Mouse (Mus musculus): Measurements from ENCODE around the gene Gm44503. TPM values are rescaled to one million over a fixed set of nuclear protein-coding genes. Genes with fewer than 3 reads are reported as not detected.

Gene Gm44503
- total RNA-seq (2021): under 1 TPM in 1 of 2 experiments, not detected in 1; 0.21 TPM
- long read RNA-seq, experiment 1, partial matches to known transcripts: 0 of 1 reads
- long read RNA-seq, experiment 1, other reads (novel, unspliced or antisense): 1 of 1 reads
- long read RNA-seq, experiment 2: 0 reads

DNA sequence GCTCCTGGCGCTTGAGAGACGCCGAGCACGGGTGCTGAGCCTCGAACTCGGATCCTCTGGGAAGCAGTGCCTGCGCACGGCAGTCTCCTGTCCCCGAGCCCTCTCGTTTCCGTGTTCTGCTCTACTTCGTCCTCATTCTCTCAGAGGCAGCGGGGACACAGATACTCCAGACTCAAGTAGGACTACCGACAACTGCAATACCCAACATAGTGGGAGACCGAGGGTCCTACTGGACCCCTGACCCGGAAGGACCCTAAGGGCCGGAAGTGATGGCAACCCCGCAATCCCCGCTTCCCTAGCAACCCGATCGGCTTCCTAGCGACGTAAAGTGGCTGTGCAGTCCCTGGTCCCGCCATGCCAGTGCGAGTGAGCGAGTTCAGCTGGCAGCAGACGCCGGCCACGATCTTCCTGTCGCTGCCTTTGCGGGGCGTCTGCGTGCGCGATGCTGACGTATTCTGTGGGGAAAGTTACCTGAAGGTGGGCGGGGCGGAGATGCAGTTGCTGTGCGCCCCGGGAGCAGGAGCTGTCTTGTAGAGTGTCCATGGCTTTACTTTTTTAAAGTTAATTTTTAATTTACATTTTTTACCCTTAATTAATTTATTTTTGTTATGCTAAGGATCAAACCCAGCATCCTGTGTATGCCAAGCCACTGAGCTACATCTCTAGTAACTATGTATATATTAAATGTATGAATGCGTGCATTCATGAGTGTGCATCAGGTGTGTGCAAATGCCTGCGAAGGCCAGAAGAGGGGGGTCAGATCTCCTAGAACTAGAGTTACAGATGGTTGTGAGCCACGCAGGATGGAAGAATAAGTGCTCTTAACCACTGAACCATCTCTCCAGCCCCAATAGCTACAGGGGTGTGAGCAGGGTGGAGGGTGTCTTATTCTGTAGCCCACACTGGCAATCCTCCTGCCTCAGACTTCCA, at the start of gene Gm44503, which contains the start of gene Dyx1c1:
Gene Gm44503, plus strand, starts transcription at position 332 of the 930 bp plus-strand sequence.
Gene Dyx1c1, plus strand, starts transcription at position 265 of the 930 bp plus-strand sequence.
- DNase-seq: peak; percentile 83

DNA sequence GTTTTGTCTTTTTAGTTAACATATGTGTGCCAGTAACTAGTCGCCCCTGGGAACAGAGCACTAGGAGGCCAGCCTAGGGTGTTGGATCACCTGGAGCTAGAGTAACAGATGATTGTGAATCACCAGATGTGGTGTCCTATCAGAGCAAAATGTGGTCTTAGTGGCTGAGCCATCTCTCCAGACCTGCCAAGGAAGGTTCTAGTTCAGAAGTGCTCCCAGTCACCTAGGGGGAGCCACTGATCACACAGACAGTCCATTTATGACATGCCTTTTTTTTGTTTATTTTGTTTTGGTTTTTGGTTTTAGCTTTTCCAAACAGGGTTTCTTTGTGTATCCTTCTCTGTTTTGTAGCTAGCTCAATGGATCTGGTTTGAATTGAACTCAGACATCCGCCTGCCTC, 47.3 kb upstream of the Gm44503 start:
- DNase-seq: no peak

DNA sequence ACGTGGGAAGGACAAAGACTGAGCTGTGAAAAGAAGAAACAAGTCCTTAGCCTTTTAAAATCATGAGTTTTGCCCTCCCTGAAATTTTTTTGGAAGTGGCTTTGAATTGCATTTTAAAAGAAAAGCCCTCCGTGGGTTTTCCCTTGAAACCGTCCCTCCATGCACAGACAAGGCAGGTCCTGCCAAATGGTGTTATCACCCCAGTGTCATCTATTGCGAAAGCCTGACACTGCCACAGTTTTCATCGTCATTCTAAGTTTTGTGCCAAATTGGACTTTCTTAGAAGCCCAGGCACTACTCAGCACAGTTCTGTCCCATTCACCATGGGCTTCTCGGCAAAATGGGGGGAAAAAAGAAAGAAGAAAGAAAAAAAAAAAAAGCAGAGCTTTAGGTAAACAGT, 45.1 kb upstream of the Gm44503 start:
- DNase-seq: no peak

DNA sequence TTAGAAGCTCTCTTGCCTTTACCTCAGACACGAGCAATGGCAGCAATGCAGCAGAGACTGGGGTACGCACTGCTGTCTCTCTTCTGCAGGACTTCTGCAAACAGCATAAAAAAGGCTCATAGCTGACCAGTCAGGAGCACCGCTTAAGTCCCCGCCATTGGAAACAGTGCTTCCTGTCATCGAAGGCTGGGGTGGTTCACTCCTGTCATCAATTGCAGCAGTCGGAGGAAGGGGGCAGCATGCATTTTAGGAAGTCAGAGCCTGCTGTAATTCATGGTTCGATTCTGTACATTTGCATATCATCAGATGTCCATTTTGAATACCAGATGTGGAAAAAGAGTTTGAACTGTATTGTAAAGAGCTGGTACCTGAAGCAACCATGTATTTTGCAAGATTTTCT, 42.9 kb upstream of the Gm44503 start:
- DNase-seq: no peak

DNA sequence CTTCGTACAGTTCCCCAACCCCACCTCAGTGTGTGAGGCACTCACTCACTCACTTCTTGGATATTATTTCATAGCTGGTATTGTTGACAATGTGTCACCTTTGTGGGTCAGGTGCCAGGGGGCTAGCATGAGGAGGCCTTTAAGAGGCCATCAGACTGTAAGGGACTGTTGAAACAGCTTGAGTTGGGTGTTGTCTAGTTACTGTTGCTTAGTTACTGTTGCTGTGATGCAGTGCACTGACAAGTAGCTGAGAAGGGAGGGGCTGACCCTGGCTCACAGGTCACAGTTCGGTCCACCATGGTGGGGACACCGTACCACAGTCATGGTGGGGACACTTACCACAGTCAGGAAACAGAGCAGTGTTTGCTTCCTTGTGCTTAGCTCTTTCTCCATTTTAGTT, 35.6 kb upstream of the Gm44503 start:
- DNase-seq: no peak

DNA sequence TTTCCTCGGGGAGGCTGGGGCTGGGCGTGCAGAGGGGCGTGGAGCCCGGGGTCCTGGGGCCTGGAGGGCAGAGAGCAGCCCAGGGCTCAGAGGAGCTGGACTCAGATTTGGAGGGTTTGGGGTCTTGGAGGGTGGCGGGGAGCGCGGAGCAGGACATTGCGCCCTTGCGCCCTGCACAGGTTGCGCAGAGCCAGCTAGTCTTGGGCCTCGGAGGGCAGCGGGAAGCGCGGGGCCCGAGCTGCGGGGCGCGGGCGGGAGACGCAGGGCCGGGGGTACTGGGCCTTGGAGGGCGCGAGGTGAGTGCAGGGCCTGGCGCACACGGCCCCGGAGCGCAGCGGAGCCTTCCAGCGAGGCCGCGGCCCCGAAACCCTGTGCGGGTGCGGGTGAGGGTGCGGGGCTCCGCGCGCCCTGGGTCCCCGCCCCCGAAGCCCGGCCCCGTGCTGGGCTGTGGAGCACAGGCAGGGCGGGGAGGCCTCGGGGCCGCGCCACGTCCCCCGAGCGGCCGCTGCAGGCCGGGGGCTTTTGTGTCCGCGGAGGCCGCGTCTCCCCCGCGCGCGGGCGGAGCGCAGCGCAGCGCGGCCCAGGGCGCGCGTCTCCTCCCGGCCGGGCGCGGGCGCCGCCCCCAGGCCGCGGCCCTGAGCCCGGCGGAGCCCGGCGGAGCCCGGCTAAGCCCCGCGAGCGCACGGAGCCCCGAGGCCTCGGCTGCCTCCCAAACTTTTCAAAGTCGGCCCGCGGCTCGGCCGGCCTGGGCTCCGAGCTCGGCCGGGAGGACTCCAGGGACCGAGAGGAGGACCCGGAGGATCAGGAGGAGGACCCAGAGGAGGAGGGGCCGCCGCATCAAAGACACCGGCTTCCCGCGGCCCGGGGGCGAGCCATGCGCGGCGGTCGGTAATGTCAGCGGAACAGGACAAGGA, 33.4 kb upstream of the Gm44503 start, which contains the start of gene Pygo1:
Gene Pygo1, plus strand, starts transcription at position 625 of the 914 bp plus-strand sequence.
- DNase-seq: peak; percentile 71

DNA sequence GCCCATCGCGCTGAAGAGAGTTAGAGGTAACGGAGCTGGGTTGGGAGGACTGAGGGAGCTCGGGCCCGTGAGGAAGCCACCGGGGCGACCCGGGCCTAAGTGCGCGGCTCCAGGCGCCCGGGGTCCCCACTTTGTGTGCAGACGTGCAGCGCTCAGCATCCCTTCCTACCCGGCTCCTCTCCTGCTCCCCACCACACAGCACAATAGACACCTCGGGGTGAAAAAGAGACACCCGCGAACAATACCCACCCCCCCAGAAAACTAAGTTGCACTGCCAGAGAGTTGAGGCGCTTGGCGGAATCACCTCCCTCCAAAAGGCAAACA, 32.8 kb upstream of the Gm44503 start:
- DNase-seq: no peak

DNA sequence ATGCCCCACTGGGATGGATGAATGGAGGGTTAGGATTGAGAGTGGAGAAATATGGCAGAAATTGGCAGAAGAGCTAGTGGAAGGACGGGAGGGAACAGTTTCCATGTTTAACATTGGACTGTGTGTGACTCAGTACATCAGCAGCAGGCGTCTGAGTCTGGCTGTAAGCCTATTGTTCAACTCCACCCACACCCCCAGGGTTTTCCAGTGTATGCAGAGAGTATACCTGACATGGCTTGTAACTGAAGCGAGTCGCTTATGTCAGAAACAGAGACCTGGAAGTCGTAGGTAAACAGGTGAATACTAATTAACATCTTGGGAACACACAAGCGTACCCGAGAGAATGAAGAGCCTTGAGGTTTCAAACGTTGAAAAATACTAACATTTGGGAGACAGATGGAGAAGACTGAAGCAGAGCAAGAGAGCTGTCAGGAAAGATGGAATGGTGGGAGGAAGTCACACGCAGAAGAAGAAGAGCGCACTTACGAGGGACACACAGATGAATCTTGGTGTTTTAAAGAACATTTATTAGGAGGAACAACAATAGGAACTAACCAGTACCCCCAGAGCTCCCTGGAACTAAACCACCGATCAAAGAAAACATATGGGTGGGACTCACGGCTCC, 27.4 kb upstream of the Gm44503 start:
- peak; percentile 10 for DNase-seq

DNA sequence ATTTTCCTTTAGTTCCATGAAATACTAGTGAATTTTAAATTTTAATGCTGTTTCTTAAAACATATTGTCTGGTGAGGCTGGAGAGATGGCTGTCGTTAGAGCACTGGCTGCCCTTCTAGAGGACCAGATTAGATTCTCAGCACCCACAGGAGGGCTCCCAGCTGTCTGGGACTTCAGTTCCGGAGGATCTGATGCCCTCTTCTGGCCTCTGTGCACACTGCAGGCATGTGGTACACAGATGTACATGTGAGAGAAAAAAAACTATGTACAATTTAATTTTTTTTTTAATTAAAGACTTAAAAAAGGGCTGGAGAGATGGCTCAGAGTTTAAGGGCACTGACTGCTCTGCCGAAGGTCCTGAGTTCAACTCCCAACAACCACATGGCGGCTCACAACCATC, 23.3 kb upstream of the Gm44503 start:
- no peak for DNase-seq

DNA sequence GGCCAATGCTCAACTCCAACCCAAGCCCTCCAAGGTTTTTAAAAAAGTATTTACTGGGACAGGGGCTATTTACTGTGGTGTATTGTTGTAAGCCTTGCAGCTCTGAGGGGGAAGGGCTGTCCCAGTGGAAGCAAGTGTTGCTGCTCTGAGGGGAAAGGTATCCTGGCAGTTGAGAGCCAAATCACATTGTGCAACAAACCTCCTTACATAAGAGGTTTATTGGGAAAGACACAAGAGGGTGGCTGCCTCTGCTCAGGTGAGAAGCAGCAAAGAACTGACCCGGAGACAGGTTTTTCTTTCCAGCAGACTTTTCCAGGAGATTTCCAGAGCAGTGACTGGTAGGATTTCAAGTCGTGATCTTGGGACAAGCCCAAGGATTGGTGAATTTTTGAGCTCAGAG, 22.4 kb upstream of the Gm44503 start:
- DNase-seq: peak; percentile 18

DNA sequence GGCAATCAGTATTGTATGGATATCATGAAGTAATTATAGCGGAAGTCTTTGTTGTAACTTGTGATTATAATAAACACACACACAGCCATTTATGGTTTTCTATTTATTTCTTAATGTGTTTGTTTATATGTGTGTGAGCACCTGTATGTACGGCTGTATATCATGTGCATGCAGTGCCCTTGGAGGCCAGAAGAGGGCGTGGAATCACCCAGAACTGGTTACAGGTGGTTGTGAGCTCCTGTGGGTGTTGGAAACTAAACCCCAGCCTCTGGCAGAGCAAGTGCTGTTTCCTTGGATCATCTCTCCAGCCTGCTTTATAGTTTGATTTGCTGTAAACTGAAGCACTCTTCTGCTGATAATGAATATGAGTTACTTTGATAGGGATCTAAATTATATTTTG, 15.2 kb upstream of the Gm44503 start:
- no peak for DNase-seq

DNA sequence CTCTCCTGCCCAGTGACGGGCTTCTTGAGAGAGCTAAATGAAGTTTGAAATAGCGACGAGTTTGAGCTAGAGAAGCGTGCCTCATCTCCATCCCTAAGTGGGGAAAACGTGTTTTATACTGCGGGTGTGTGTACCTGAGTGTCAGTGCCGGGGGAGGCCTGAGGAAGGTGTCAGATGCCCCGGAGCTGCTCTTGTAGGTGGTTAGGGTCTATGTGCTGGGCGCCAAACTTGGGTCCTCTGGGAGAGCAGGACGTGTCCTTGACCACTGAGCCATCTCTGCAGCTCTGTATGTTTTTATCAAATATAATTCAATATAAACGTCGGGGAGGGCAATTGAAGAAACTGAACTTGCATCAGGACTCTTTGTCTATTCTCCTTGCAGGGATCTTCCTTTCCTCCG, 14.4 kb upstream of the Gm44503 start:
- no peak for DNase-seq

DNA sequence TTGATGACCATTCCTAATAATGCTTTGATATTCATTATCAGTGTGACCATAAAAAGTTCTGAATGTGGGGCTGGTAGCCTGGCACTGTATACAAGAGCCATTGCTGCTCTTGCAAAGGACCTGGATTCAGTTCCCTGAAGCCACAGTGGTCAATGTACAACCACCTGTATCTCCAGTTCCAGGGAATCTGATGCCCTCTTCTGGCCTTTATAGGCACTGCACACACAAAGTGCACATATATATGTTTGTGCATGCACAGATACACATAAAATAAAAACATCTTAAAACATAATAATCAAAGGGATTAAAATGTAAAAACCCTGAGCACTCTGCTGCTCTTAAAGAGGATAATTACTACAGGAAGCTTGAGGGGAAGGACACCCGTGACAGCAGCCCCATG, 11.6 kb upstream of the Gm44503 start:
- no peak for DNase-seq

DNA sequence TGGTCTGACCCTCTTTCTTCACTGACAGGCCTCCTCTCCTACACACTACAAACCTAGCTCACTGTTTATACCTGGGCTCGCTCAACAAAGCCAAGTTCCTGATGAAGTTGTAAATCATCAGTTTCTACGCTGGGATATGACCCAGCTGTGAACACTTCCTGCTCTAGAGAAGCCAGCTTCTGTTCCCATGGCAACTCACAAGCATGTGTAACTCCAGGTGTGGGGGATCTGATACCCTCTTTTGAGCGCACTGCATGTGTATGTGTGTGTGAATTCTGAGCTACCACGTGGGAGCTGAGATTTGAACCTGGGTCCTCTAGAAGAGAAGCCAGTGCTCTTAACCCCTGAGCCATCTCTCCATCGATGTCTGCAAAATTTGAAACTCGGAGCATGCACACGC, 9.1 kb upstream of the Gm44503 start:
- no peak for DNase-seq

DNA sequence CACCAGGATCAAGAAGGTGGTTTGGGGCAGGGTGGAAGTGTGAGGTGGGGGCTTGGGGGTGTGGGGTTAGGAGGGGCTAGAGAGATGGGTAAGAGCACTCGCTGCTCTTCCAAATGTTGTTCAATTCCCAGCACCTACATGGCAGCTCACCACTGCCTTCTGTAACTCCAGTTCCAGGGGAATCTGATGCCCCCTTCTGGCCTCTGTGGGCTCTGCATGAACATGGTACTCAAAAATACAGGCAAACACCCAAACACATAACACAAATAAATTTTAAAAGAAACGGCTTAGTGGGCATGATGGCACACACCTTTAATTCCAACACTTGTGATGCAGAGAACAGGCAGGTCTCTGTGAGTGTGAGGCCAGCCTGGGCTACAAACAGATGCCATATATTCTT, 3.9 kb upstream of the Gm44503 start:
- DNase-seq: peak; percentile 52

DNA sequence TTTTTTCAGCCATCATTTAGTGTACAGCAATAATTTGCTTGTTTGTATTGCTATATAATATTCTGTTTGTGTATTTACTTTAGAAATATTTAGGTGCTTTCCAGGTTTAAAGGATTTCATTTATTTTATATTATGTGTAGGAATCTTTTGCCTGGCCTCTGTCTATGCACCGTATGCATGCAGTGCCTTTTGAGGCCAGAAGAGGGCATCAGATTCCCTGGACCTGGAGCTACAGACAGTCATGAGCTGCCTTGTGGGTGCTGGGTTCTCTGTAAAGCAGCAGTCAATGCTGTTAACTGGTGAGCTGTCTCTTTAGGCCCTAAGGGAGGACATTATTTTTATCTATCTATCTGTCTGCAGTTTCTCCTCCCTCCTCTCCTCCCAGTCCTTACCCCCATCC, 3.1 kb upstream of the Gm44503 start:
- DNase-seq: peak; percentile 58

DNA sequence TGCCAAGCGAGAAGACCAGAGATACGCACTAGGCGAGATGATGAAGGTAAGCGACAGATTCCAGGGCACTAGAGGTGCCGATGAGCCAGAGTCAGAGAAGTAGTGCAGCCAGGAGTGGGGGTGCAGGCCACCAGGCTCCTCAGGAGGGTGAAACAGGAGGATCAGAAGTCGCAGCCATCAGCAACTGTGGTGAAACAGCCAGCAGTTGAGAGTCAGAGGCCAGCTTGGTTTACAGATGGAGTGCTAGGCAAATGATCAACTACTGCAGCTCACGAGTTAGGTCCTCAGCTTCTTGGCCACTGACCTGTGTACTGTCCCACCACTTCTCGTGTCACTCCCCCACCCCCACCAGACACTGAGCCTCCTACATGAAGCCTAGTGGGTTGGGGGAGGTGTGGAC, 2.7 kb downstream of the Gm44503 start:
- no peak for DNase-seq

DNA sequence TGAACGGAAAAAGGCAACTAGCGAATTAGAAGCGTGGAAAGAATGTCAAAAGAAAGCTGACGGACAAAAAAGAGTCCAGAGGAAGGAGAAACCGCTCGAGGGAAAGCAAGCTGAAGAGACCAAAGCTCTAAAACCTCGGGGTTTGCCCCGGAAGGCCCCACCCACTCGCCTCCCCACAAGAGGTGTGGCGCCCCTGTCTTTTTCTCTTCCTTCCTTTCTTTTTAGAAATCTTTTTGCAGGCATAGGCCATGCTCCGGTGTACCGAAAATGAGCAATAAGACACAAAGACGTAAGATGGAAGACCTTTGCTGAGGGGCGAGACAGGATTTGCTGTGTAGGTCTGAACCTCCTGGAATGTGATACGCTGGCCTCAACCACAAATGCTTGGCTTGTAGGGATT, 3.3 kb downstream of the Gm44503 start:
- DNase-seq: no peak

DNA sequence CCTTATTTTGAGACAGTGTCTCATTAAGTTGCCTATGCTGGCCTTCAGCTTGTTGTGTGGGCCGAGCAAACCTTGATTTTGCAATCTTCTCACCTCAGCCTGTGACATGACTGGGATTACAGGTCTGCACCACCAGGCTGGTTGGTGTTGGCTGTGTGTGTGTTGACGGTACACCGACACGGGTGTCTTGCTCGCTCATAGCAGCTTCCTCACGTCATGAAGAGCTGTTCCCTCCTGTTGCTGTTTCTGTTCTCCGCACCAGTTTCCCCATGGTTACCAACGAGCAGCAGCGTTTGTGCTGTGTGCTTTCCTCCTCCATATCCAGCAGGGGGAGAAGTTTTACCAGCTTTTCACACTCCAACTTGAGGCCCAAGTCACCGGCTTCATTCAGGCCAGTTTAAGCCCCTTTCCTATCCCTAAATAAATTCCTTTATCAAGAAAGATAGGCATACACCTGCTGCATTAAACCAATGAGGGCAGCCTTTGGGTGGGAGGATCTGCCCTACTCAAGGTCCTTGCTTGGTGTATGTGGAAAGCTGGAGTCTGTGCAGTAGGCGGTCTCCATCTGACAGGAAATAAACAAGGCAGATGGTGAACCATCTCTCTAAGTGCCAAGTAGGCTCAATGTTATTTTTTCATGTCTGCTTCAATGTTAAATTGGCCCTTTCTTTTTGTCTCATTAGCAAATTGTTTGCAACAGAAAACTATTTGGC, 9.9 kb downstream of the Gm44503 start:
- DNase-seq: peak; percentile 54

DNA sequence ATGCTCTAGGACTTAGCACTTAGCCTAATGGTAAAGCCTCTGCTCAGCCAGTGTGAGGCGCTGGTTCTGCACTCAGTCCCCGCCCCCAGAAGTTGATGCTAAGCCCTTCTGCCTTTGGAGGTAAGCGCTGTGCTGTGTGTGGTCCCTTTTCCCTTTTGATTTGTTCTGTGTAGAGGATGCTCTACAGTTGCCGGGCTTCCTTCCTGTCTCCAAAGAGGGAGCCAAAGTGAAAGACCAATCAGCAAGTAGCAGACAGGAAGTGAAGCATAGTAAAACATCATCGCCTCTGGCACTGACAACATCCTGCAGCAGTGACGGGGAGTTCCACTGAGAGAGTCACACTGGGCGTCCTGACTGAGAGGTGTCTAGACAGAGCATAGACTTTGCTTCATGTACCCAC, 11.2 kb downstream of the Gm44503 start:
- no peak for DNase-seq

DNA sequence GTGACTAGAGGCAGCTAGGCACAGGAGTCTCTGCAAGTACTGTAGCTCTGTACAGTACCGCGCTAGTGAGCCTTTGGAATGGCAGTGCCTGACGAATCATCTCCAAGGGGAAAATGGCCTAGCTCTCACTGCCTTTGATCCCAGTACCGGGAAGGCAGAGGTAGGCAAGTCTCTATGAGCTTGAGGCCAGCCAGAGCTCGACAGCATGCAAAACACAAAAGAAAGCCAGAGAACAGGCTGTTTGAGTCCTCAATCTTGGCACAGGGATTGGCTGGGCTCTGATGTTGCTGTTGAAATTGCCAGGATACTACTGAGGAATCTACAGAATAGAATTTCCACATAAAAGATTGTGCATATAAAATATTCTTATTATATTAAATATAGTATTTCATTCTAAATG, 13.8 kb downstream of the Gm44503 start:
- no peak for DNase-seq

DNA sequence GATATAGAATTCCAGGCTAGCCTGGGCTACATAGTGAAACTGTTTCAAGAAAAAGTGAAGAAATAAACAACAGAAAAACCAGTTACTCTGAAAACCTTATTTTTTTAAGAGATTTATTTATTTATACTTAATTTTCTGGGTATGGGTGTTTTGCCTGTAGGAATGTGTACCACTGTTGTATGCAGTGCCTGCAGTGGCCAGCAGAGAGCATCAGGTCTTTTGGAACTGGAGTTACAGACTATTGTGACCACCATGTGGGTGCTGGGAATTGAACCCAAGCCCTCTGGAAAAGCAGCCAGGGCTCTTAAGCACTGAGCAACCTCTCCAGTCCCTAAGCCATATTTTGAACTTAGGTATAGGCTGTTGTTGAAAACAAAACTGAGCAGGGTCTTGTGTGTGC, 14.3 kb downstream of the Gm44503 start:
- DNase-seq: no peak

Measured in adrenal gland, postnatal 10 days (tissue).